Mouse (Mus musculus): ENCODE data around the gene Aifm1.

DNA sequence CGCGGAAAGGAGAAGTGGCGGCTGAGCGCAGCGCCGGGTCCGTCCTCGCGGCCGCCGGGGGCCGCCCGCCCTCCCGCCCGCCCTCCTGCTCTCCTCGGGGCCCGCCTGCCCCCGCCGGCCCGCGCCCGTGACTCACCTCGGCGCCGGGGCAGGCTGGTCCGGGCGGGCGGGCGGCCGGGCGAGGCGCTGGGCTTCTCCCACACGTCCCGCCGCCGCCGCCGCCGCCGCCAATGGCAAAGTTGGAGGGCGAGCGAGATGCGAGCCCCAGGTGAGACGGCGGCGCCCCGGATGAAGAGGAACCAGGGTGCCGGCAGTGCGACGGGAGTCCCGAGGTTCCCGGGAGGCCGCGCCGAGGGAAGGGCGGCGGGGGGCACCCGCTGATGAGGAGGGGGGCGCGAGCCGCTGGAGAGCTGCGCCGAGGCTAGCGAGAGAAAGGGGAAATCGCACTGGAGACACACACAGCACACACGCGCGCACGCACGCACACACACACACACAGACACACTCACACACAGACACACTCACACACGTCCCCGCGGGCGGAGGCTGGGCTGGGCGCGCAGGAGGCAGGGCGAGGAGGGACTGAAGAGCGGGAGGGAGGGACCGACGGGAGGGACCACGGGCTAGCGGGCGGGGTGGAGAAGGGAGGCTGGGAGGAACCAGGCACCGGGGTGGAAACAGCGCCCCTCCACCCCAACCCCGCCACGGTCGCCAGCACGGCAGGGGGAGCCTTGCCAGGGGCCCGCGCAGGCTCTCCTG, 59.4 kb downstream of the Aifm1 start:
- TF ChIP-seq CTCF (IDR thresholded peaks at IDR 0.05; ENCODE audit: control insufficient read depth, insufficient read depth, insufficient read length) (peak; percentile 12), MAX (IDR thresholded peaks at IDR 0.05) (no peak), FOSL1 (IDR thresholded peaks at IDR 0.05; ENCODE audit: insufficient read depth, low read length, poor library complexity, severe bottlenecking) (no peak), MYOG (IDR thresholded peaks at IDR 0.05; ENCODE audit: control insufficient read depth, extremely low read depth, insufficient read length) (no peak), CEBPB (IDR thresholded peaks at IDR 0.05; ENCODE audit: low read depth) (no peak), USF1 (IDR thresholded peaks at IDR 0.05; ENCODE audit: low read depth) (no peak)

Measured in C2C12 (cell line).